Mouse (Mus musculus): ENCODE data around the gene Nobox. TPM values are rescaled to one million over a fixed set of nuclear protein-coding genes. Genes with fewer than 3 reads are reported as not detected.

Gene Nobox
- polyA plus RNA-seq (2014; fragmentation: Illumina TruSeq; extraction: RNeasy Lipid Tissue Mini Kit (QIAGEN cat#74804)), result 7.1 TPM

DNA sequence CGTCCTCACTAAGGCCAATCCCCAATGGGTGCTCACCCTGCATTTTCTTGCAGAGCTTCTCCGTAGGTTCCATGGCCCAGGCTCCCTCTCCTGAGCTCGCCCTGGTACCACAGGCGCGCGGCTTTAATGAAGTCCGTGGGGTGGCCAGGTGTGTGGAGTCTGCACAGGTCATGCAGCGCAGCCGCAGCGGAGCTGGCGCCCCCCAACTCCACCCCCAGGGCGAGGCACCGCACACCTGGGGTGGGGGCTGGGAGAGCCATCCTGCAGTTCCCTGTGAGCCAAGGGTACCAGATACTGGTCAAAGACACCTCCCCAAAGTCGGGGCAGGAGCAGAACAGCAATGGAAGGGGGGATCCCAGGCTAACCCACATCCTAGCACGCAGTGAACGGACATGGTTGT, at the start of gene Nobox:
TSS of gene Nobox (minus strand) at position 101 of the 400 bp plus-strand sequence.

DNA sequence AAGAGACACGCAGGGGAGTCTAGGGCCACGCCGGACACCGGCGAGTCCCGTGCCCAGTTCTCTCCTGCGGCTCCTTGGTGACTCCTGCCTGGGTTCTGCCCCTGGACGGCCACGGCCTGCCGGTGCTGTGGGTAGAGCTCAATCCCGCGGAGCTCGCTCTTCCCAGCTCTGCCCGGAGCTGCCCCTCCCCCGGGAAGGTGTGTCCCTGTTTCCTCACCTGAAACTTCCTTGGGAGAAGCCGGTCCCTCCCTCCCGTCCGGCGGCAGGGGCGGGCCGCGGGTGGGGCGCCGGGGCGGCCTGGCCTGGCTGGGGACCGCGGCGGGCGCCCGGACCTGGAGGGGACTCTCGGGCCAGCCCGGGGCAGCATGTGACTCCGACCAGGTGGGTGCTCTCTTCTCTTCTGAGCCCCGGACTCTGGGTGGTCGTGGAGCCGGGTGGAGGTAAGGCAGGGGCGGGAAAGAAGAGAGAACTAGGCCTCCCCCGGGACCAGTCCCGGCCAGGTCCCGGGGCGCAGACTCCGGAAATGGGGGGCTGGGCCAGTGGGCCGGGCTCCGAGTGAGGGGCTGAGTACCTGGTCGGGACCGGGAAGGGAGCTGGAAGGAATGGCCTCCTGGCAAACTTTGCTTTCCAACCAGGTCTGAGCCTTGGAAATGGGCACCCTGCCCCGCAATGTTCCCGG, 43.9 kb downstream of the Nobox start, which contains the start of gene Arhgef5:
TSS of gene Arhgef5 (plus strand) at position 220 of the 679 bp plus-strand sequence.

Other genes starting within 250 kb of the Nobox start
- gene Olfr441, start 203.2 kb downstream of the Nobox start, polyA plus RNA-seq (2014; fragmentation: Illumina TruSeq; extraction: RNeasy Lipid Tissue Mini Kit (QIAGEN cat#74804)), result not detected
- not detected for gene Olfr237-ps1, start 163.0 kb downstream of the Nobox start, polyA plus RNA-seq (2014; fragmentation: Illumina TruSeq; extraction: RNeasy Lipid Tissue Mini Kit (QIAGEN cat#74804))
- gene Olfr437, start 146.3 kb downstream of the Nobox start, polyA plus RNA-seq (2014; fragmentation: Illumina TruSeq; extraction: RNeasy Lipid Tissue Mini Kit (QIAGEN cat#74804)), result not detected
- not detected for gene Olfr13, start 137.4 kb downstream of the Nobox start, polyA plus RNA-seq (2014; fragmentation: Illumina TruSeq; extraction: RNeasy Lipid Tissue Mini Kit (QIAGEN cat#74804))
- gene Olfr435, start 112.4 kb downstream of the Nobox start, polyA plus RNA-seq (2014; fragmentation: Illumina TruSeq; extraction: RNeasy Lipid Tissue Mini Kit (QIAGEN cat#74804)), result not detected
- gene Olfr434, start 96.5 kb downstream of the Nobox start, polyA plus RNA-seq (2014; fragmentation: Illumina TruSeq; extraction: RNeasy Lipid Tissue Mini Kit (QIAGEN cat#74804)), result not detected
- not detected for gene Olfr47, start 78.0 kb downstream of the Nobox start, polyA plus RNA-seq (2014; fragmentation: Illumina TruSeq; extraction: RNeasy Lipid Tissue Mini Kit (QIAGEN cat#74804))
- 20.1 TPM for gene Arhgef5, start 44.0 kb downstream of the Nobox start, polyA plus RNA-seq (2014; fragmentation: Illumina TruSeq; extraction: RNeasy Lipid Tissue Mini Kit (QIAGEN cat#74804))